Mouse (Mus musculus) hindbrain, embryonic 11.5 days (tissue): ENCODE measurements around the gene Ganc. TPM values are rescaled to one million over a fixed set of nuclear protein-coding genes. Genes with fewer than 3 reads are reported as not detected.

Experiments
- ATAC-seq: fragments of 200-750 bp; cut with Nextera tagmentation; 2 replicates; pipeline ENCODE4 v1.8.0; 2017; ENCODE audit warnings: mild to moderate bottlenecking, moderate TSS enrichment, moderate library complexity; ENCODE audit not compliant: low FRiP score
- DNase-seq: peaks from one replicate; pipeline ENCODE4 v3.0.0-alpha.2; 2015; ENCODE audit warnings: low spot score
- H3K27ac ChIP-seq: fragments of 300-500 bp; sonication (generic); 2 replicates; pipeline ENCODE4 v1.5.1; 2014; ENCODE audit warnings: mild to moderate bottlenecking, low read depth, low read length
- H3K27me3 ChIP-seq: fragments of 300-500 bp; sonication (generic); 2 replicates; pipeline ENCODE4 v1.6.1; 2014; ENCODE audit warnings: mild to moderate bottlenecking, low read length, moderate library complexity, mixed read lengths; ENCODE audit not compliant: control insufficient read depth, insufficient read depth
- H3K36me3 ChIP-seq: fragments of 300-500 bp; sonication (generic); 2 replicates; pipeline ENCODE4 v1.6.1; 2014; ENCODE audit warnings: mild to moderate bottlenecking, low read length, moderate library complexity, mixed read lengths; ENCODE audit not compliant: control insufficient read depth, insufficient read depth
- H3K4me1 ChIP-seq: fragments of 300-500 bp; sonication (generic); replicated peaks from 2 replicates; pipeline ENCODE4 v1.6.1; 2014; ENCODE audit warnings: low read length, mixed read lengths; ENCODE audit not compliant: control insufficient read depth, insufficient read depth
- H3K4me2 ChIP-seq: fragments of 300-500 bp; sonication (generic); replicated peaks from 2 replicates; pipeline ENCODE4 v1.6.1; 2014; ENCODE audit warnings: mild to moderate bottlenecking, low read depth, low read length
- H3K4me3 ChIP-seq: fragments of 300-500 bp; sonication (generic); 2 replicates; pipeline ENCODE4 v1.5.1; 2014; ENCODE audit warnings: low read depth, low read length
- H3K9ac ChIP-seq: fragments of 300-500 bp; sonication (generic); 2 replicates; pipeline ENCODE4 v1.6.1; 2014; ENCODE audit warnings: low read depth, low read length
- H3K9me3 ChIP-seq: fragments of 300-500 bp; sonication (generic); 2 replicates; pipeline ENCODE4 v1.6.1; 2016; ENCODE audit warnings: low read length; ENCODE audit not compliant: control insufficient read depth
- WGBS: fragments of 180-500 bp; shearing (Covaris S2); extraction: QIAGEN DNeasy Blood & Tissue Kit; methylation state at CpG from one replicate; pipeline ENCODE4 v1.1.7; 2014; 5-methylcytosine and 5-hydroxymethylcytosine counted together
- polyA plus RNA-seq: library from polyadenylated mRNA; unstranded; fragments of >200 nt; fragmentation: Nextera tagmentation; extraction: Ambion mirVana; gene quantifications from 2 replicates; pipeline ENCODE4 v1.2.1, GENCODE M21; 2014

Gene Ganc
- polyA plus RNA-seq, 1 experiment from 2014 or later, result 9.2 TPM

- H3K9ac ChIP-seq, result no peak overlapping the region
- H3K4me3 ChIP-seq, result no peak overlapping the region
- 88% methylated on average over 5 of the region's 5 CpGs for WGBS
- no peaks in the 10 kb centered on the region for H3K36me3 ChIP-seq
- H3K4me2 ChIP-seq, result no peak overlapping the region
- H3K27ac ChIP-seq, result no peak overlapping the region
- H3K27me3 ChIP-seq, result no peaks in the 10 kb centered on the region
- H3K9me3 ChIP-seq, result no peaks in the 10 kb centered on the region
- DNase-seq (no peak), ATAC-seq (no peak)
- H3K4me1 ChIP-seq, result no peaks in the 10 kb centered on the region
Measured at GRCm38 (mm10) chr2:120424386-120424785, 20.7 kb downstream of the Ganc start.

DNA sequence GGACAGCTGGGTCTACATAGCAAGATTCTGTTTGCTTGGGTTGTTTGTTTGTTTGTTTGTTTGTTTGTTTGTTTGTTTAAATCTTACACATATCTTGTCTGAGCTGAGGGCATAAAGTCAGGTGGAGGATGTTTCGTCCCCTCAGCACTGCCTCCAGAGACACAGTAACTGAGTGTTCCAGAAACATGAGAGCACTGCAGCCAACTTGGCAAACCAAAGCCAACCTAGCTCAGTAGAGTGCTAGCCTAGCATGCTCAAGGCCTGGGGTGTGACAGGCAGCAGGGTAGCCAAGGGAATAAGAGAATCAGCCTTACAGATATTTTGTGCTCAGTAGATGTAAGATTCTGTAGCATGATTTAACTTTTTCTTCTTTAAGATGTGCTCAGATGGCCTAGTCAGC, 40.8 kb downstream of the Ganc start:
- Histone ChIP-seq H3K4me3 (no peak overlapping the region), H3K4me1 (no peaks in the 10 kb centered on the region), H3K36me3 (no peaks in the 10 kb centered on the region), H3K9me3 (no peaks in the 10 kb centered on the region), H3K9ac (no peak overlapping the region), H3K27me3 (no peaks in the 10 kb centered on the region), H3K4me2 (no peak overlapping the region), H3K27ac (no peak overlapping the region)
- ATAC-seq, result no peak
- WGBS, result 89% methylated on average over 1 of the region's 1 CpGs
- DNase-seq, result no peak

- Histone ChIP-seq H3K27ac (no peak overlapping the region), H3K4me1 (no peaks in the 10 kb centered on the region), H3K4me3 (no peak overlapping the region), H3K4me2 (no peak overlapping the region), H3K36me3 (no peaks in the 10 kb centered on the region), H3K9me3 (no peaks in the 10 kb centered on the region), H3K9ac (no peak overlapping the region), H3K27me3 (no peaks in the 10 kb centered on the region)
- ATAC-seq (no peak), DNase-seq (no peak)
- 83% methylated on average over 10 of the region's 10 CpGs for WGBS
Measured at GRCm38 (mm10) chr2:120446373-120446772, 42.7 kb downstream of the Ganc start.

DNA sequence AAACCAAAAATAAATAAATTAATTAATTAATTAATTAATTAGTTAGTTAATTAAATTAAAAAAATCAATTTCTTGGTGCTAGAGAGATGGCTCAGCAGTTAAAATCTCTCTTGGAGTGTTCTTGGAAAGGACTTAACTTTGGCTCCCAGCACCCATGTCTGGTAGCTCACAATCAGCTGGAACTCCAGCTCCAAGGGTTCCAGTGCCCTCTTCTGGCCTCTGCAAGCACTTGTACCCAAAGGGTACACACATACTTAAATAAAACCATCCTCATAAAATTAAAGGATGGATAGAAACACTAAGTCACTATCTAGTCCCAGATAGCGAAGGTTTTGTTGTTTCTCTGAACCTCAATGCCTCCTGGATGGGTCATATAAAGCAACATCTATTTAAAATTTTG, 43.6 kb downstream of the Ganc start:
- Histone ChIP-seq H3K27ac (no peak overlapping the region), H3K4me2 (no peak overlapping the region), H3K4me1 (no peaks in the 10 kb centered on the region), H3K36me3 (no peaks in the 10 kb centered on the region), H3K4me3 (no peak overlapping the region), H3K9me3 (no peaks in the 10 kb centered on the region), H3K9ac (no peak overlapping the region), H3K27me3 (no peaks in the 10 kb centered on the region)
- 91% methylated on average over 1 of the region's 1 CpGs for whole genome bisulfite sequencing
- ATAC-seq (no peak), DNase-seq (no peak)

DNA sequence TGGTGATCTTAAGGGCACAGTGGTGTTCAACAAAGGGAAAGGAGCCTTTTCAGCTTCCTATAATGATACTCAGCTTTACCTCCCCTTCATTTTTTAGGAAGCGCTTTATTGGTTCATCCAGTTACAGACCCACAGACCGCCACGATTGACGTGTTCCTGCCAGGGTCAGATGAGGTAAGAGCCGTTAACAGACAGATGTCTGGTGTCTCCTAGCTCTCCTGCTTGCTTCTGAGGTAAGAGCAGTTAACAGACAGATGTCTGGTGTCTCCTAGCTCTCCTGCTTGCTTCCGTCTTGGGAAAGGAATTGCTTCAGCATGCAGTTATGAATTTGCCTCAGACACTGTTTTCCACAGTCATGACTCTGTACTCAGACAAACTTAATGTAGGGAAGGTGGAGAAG, 47.0 kb downstream of the Ganc start:
- DNase-seq (no peak), ATAC-seq (no peak)
- no peak overlapping the region for H3K4me2 ChIP-seq
- no peaks in the 10 kb centered on the region for H3K36me3 ChIP-seq
- no peak overlapping the region for H3K9ac ChIP-seq
- H3K4me3 ChIP-seq, result no peak overlapping the region
- H3K4me1 ChIP-seq, result no peaks in the 10 kb centered on the region
- H3K9me3 ChIP-seq, result no peaks in the 10 kb centered on the region
- WGBS, result 77% methylated on average over 6 of the region's 6 CpGs
- H3K27me3 ChIP-seq, result no peaks in the 10 kb centered on the region
- no peak overlapping the region for H3K27ac ChIP-seq

DNA sequence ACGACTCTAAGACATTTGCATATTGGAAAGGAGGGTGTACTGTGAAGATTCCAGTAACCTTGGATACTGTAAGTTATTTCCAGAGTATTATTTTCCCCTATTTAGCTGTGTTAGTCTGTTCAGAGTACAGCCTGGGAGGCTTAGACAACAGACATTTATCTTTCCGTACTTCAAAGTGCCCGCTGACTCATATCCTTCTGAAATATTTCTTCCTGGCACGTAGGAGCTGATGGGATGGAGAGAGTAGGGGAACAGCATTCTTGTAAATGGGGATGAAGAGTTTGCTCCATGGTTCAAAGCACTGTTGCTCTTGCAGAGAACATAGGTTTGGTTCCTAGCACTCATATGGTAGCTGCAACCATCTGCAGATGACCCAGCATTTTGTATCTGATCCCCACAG, 48.9 kb downstream of the Ganc start:
- no peak overlapping the region for H3K27ac ChIP-seq
- no peak for DNase-seq
- no peaks in the 10 kb centered on the region for H3K27me3 ChIP-seq
- H3K9ac ChIP-seq, result no peak overlapping the region
- H3K4me2 ChIP-seq, result no peak overlapping the region
- no peak overlapping the region for H3K4me3 ChIP-seq
- H3K9me3 ChIP-seq, result no peaks in the 10 kb centered on the region
- ATAC-seq, result no peak
- no peaks in the 10 kb centered on the region for H3K36me3 ChIP-seq
- 90% methylated on average over 4 of the region's 4 CpGs for WGBS
- H3K4me1 ChIP-seq, result no peaks in the 10 kb centered on the region

- no peak for ATAC-seq
- DNase-seq, result no peak
- Histone ChIP-seq H3K9ac (no peak overlapping the region), H3K4me3 (no peak overlapping the region), H3K36me3 (no peaks in the 10 kb centered on the region), H3K4me1 (no peaks in the 10 kb centered on the region), H3K9me3 (no peaks in the 10 kb centered on the region), H3K27ac (no peak overlapping the region), H3K27me3 (no peaks in the 10 kb centered on the region), H3K4me2 (no peak overlapping the region)
- WGBS, result 87% methylated on average over 2 of the region's 2 CpGs
Measured at GRCm38 (mm10) chr2:120454987-120455386, 51.3 kb downstream of the Ganc start.

DNA sequence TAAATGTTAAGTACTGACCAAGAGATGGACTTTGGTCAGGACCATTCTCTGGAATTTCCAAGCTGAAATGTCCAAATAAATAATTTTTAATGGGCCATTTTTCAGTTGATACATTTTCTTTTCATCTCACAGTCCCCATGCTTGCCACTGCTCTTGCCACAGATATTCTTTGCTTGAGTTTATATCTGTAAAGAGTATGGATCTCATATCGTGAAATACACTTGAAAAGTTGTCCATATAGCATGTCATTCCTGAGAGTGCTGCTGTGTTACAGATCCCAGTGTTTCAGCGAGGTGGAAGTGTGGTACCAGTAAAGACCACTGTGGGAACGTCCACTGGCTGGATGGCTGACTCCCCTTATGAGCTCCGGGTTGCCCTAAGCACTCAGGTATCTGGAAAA, 52.0 kb downstream of the Ganc start, which contains the start of gene Capn3:
Capn3 (plus strand) TSS at position 301 of the 400 bp plus-strand sequence.
- DNase-seq (no peak), ATAC-seq (no peak)
- Histone ChIP-seq H3K27ac (no peak within 1 kb of the TSS), H3K4me2 (no peak within 1 kb of the TSS), H3K4me1 (no peaks in the 10 kb centered on the region), H3K9ac (no peak within 1 kb of the TSS), H3K9me3 (no peaks in the 10 kb centered on the region), H3K4me3 (no peak within 1 kb of the TSS), H3K27me3 (no peaks in the 10 kb centered on the region), H3K36me3 (no peaks in the 10 kb centered on the region)
- WGBS, result 76% methylated on average over 4 of the region's 4 CpGs

- ATAC-seq, result no peak
- Histone ChIP-seq H3K27me3 (no peaks in the 10 kb centered on the region), H3K9me3 (no peaks in the 10 kb centered on the region), H3K36me3 (no peaks in the 10 kb centered on the region), H3K4me2 (no peak overlapping the region), H3K4me1 (no peaks in the 10 kb centered on the region), H3K27ac (no peak overlapping the region), H3K9ac (no peak overlapping the region), H3K4me3 (no peak overlapping the region)
- DNase-seq, result no peak
- WGBS, result 92% methylated on average over 4 of the region's 4 CpGs
Measured at GRCm38 (mm10) chr2:120460216-120460615, 56.5 kb downstream of the Ganc start.
